Mouse (Mus musculus): ENCODE results near the gene Rin2.

- TF ChIP-seq CTCF (IDR thresholded peaks at IDR 0.05; ENCODE audit: borderline replicate concordance, extremely low read depth, insufficient read depth, insufficient read length) (no peak), POLR2A (IDR thresholded peaks at IDR 0.05; ENCODE audit: borderline replicate concordance, extremely low read depth, insufficient read depth, insufficient read length, poor library complexity, severe bottlenecking) (no peak)
Measured at GRCm38 (mm10) chr2:145812818-145813217, 137.8 kb downstream of the Rin2 start.
